Mouse (Mus musculus) spleen, embryonic (tissue): ENCODE measurements around the gene Sox8.

ENCODE experiments used
- CTCF ChIA-PET: fragments of 350-600 bp; sonication (Branson Sonifier 250); formaldehyde crosslinking; loops from one replicate; lab custom pipeline; 2022; lab: Charles Lee

The Sox8 gene

DNA sequence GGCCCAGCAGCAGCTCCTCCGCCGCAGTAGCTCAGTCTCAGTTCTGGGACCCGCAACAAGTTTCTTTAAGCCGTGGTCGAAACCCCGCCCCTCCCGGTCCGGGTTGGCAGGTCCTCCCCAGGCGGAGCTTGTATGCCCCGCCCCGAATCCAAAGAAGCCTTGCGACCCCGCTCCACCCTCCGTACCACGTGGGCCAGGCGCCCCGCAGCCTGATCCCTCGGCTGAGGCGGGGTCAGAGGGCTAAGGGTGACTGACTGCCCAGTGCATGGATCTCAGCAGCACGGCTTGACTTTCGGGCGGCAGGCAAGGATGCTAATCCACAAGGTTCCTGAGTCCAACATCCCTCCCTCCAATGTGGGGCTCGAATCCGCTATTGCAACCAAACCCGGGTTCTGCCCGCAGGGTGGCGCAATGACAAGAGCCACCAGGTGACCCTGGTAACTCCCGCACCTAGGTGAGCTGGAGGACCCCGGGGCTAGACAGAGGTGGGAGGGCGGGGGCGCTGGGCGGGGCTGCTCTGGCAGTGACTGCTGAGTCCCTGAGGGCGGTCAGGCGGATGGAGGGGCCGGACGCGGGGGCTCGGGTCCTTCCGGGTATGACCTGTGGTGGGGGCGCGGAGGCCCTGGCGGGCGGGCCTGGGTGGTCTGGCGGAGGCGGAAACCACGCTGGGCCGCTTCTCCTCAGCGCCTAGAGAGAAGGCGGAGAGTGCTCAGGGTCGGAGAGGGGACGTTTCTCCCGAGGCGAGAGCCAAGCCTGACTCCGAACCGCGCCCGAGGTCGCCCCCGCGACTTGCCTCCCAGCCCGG, at the start of gene Sox8:
Sox8 (minus strand) TSS at position 39 of the 805 bp plus-strand sequence.
- CTCF ChIA-PET, result interaction anchor here (0.7 kb wide), 1 partner anchor 227 kb away, joined by 3 read pairs; no protein-coding TSS in a partner anchor

DNA sequence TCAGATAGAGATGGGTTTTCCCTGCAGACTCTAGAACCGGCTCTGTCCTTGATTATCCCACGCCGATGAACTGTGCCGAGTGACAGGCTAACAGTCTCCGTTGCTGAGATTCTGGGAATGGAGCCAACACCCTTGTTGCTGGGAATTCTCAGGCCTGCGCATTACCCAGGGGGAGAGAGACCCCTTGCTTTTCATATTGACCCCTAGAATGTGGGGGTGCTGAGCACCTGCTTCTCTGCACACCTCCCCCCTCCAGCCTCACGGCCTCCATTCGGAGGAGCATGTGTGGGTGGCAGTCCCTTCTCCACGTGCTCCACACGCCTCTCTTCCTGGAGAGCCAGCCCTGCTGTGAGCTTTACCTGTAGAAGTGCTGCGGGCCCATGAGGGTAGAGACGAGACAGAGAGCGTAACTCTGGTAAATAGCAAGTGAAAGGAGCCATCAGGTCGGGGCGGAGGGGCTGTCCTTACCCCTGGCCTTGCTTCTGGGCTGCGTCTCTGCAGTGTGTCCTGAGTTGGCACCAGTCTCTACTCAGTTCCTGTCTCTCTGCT, 48.1 kb upstream of the Sox8 start:
- CTCF ChIA-PET, result no interaction called here

DNA sequence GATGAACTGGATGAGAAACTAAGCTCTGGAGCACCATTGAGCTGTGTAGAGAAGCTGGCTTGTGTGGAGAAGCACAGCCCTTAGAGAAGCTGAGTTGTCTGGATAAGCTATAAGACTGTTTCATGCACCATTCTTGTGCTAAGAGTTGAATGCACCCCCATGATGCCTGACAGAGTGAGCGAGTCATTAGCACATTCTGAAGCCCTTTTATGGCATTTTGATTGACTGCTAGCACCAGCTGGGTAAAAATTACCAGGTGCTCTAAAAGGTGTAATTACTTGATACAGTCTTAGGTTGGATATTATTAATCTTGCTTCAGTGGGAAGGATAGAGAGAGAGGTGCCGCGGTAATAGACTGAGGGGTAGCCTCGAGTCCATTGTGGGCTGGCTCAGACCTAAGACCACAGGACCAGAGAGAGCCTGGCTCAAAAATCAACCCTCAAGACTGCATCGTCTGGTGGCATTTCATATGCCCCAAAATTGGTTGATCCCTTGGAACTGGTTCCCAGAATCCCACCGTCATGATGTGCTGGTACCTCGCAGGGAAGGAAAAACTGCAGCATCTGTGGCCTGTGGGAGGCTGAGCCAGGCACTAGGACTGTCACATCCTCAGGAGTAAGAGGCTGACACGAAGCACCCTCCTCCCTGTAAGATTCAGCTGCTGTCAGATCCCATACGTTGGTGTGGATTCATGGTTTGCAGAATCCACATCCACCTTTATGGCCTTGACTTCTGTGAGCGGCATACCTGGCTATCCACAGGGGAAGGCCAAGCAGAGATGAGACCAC, 44.4 kb upstream of the Sox8 start:
- CTCF ChIA-PET, result no interaction called here

DNA sequence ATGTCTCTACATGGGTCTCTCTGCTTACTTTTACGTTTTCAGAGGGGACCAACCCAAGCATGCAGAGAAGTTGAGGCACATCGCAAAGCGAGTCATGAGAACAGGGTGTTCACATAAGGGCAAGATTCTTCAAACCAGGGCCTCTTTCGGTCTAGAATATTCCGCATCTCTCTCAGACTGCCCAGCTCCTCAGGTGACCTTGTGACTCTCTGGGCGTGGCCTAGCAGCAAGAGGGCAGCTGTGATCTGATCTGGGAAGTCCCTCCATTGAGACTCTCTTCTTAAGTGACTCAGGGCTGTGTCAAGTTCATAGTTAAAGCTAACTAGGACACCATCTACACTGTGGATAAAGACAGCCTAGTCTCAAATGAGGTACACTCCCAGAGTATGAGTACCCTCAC, 42.8 kb upstream of the Sox8 start:
- CTCF ChIA-PET, result no interaction called here

DNA sequence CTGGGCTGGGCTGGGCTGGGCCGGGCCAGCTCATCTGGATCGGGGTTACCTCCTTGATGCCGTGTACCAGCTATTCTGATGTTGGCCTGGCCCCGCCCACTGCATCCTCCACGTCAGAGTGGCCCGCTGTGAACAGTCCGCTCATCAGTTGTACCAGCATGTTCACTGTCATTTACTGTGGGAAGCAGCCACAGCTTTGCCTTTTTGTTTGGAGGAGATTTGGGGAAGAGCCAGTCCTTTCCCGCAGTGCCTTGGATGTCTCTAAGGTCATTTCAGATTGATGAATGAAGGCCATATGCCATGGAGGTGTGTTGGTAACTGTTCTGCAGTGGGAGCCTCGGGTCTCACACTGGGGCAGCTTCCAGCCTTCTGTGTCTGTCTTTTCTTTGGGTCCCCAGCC, 42.1 kb upstream of the Sox8 start:
- CTCF ChIA-PET, result interaction anchor here (0.5 to 0.6 kb wide), 2 partner anchors 44 to 1576 kb away, joined by 4 to 11 read pairs; no protein-coding TSS in a partner anchor

DNA sequence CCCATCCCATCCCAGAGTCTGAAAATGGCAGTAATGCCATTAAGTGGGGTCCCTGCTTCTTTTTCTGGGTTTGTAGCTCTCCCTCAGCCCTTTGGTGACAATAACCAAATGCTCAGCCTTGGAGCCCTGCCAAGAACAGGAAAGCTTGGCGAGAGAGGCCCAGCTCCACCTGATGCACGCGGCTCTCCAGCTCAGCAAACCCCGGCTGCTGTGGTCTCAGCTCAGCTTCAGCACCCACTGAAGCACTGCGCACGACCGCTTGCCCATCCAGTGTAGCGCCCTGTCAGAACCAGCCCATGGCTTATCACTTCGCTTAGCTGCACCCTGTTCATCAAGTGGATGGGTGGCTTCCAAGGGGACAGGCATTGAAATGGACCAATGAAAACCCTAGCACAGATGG, 39.7 kb upstream of the Sox8 start:
- CTCF ChIA-PET, result no interaction called here

DNA sequence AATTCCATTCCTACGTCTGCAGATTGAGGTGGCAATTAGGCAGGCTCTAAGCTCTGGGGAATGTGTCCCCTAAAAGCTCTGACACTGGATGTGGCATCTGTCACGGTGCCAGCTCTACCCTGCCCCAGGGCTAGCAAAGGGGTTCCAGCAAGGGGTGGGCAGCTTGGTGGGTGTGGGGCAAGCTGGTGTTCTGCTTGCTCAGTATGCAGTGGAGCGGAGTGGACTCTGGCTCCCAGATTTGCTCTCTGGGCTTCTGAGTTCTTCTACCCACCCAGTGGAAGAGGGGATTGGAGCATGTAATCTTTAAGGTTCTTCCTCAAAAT, 39.0 kb upstream of the Sox8 start:
- CTCF ChIA-PET, result no interaction called here

DNA sequence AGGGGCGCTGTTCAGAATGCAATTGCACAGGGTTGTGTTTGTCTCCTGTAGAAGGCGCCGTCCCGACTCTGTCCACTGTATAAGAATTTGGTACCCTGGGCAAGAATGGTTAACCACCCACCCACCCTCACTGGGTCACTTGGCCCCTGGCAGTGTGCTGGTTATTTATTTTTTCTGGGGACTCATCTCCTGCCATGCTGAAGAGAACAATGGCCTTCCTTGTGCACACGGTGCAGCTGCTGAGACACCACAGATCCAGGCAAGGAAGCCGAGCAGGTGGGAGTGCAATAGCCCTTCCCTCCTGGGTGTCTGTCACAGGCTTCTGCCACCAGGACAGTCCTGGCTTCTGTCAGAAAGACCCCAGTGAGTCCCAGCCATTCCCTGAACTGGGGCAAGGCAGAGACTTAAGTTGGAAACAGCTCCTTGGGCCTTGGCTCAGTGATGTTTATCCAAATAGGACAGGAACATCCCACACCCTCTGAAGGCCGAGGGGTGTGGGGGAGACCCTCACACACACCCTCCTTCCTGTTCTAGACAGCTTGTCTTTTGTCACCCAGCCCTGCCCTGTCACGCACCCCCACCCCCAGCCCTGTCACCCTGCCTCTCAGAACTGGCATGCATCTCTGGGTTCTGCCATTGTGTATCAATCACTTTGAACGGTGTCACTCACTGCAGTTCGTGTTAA, 38.5 kb upstream of the Sox8 start:
- CTCF ChIA-PET, result no interaction called here

DNA sequence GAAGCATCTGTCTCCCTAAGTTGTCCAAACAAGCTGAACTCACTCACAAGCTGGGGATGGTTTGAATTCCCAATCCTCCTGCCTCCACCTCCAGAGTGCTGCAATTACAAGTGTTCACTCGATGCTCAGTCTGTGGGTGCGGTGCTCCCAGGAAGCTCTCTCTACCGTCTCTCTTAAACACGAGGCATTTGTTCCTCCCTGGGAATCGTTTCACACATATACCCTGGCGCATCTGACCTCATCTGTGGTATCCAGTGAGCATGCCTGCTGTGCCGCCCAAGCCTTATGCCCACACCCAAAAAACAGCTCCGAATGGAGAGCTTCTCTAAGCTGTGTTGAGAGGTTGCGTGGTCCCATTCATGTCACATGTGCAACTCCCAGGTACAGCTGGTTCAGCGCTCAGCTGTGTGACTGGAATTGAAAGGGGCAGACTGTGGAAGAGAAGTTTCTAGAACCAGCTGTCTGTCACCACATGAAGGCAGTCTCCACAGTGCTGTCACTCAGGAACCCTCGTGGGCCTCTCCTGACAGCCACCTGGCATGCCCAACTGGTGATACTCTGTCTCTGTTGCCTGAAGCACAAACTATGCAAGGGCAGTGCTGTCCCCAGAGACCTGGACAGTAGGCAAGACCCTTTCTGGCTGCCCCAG, 37.8 kb upstream of the Sox8 start:
- CTCF ChIA-PET, result no interaction called here

DNA sequence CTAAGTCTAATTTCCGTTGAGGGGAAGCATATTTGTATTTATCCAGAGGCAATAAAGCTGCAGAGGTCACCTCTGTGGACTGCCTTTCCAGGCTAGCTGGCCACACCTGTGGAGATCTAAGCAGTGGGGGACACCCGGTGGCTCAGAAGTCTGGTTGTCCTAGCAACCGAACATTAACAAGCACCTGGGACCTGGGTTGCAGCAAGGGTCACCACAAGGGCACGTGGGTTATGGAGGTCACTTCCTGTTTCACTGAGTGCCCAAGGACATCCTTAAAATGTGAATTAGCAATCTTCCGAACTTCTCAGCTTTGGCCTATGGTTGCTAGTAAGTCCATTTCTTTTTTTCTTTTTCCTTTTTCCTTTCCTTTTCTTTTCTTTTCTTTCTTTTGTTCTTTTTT, 33.7 kb upstream of the Sox8 start:
- CTCF ChIA-PET, result no interaction called here

DNA sequence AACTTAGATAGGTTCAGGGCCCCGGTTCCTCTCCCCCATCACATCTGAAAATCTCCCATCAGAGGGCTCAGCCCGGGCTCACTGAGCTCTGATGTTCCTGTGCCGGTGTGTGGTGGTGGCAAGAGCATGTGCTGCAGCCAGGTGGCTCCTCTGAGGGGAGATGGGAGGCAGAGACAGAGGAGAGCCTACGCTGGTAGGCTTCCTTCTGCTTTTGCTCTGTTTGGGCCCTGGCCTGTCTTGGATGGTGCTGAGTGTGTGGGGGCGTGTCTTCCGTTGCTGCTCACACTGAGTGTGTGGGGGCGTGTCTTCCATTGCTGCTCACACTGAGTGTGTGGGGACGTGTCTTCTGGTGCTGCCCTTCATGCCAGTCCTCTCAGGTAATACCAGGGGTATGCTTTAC, 31.9 kb upstream of the Sox8 start:
- CTCF ChIA-PET, result no interaction called here

DNA sequence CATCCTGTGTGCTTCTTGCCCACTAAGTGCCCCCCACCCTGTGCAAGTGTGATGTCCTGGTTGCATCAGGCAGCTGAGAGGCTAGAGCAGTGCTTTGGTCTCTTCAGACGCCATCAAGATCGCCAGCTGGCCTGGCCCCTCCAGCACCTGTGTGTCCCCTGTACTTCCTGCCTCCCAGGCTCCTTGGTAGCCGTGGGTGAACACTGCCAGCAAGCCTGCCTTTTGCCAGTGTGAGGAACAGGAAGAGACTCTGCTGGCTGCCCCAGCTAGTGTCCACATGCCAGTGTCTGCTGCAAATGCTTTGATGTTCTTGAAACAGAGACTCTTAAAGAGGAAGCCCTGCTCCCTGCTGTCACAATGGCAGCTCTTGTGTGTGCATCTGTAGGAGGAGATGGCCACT, 27.1 kb upstream of the Sox8 start:
- CTCF ChIA-PET, result no interaction called here

DNA sequence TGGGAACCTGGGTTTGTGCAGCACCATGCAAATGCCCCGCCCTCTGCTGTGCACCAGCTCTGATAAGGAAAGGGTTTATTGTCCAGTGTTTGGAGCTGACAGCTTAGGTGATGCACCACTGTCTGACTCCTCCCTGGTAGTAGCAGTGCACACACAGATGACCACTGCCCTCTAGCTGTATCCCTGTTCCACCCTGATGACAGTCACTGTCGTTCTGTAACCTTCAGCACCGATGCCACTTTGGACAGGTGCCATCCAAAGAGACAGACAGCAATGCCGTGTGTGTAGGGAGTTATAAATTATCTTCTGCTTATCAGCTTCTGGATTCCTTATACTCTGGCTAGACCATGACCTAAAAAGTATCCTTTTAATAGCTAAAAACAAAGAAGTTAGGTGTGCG, 25.0 kb upstream of the Sox8 start:
- CTCF ChIA-PET, result no interaction called here

DNA sequence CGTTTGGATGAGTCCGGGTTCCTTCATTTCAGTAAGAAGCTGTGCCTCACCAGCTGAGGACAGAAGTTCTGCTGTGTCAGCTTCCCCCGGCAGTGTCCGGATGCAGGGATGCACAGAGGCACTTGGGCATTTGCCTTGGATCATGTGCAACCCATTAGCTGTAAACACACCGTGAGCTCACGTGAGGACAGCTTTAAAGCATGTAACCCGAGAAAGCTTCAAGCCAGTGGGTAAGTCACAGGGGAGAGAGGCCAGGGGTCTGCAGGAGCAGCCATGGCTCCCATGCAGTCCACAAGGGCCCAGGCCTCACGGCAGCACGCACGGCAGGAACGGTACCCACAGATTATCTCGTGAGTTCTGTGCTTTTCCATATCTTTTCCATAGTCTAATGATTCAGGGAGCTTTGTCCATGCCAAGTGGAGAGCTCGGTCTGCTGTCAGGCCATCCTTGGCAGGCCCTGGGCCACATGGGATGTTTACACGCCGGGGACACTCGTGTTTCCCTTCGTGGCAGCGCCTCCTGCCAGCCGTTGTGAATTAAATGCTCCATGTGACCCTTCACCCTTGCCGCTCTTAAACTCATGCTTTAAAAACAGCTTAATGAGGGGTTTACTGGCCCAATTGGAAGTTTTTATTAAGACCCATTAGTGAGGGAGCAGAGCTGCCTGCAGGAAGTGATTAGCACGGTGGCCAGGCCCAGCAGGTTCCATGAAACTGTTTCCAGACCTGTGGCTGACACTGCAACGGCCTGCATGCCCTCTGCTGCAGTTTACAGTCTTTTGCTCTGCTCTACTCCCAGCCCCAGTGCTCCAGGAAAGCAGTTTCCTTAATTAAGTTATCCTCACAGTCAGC, 23.1 kb upstream of the Sox8 start:
- CTCF ChIA-PET, result no interaction called here

DNA sequence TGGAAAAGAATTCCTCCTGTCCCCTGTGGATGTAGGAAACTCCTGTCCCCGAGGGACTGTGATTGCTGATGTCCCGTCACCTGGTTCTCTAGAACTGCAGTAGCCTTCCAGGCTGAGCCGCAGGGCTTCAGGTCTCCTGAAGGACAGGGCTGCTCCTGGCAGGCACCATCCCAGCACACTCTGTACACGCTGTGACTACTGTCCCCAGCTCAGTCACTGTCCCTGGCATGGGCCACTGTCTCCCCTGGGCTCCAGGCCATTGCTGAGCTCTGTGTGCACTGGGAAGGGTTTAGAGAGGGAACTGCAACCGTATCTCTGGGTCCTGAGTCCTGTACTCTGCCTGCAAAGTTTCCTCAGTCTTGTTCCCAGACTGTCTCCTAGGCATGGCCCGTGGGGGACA, 21.9 kb upstream of the Sox8 start:
- CTCF ChIA-PET, result no interaction called here

DNA sequence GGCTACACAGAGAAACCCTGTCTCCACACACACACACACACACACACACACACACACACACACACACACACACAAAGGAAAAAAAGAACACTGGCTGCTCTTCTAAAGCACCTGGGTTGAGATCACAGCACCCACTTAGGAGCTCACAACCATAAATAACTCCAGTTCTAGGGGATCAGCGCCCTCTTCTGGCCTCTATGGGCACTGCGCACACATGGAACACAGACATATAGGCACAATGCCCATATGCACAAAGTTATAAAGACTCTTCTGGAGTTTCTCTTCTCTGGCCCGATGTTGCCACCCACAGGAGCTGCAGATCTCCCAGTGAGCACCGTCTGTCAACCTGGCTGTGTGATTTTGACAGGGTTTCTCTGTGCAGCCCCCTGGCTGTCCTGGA, 20.5 kb upstream of the Sox8 start:
- CTCF ChIA-PET, result interaction anchor here (0.6 to 0.7 kb wide), 2 partner anchors 22 to 24 kb away, joined by 3 read pairs; no protein-coding TSS in a partner anchor

DNA sequence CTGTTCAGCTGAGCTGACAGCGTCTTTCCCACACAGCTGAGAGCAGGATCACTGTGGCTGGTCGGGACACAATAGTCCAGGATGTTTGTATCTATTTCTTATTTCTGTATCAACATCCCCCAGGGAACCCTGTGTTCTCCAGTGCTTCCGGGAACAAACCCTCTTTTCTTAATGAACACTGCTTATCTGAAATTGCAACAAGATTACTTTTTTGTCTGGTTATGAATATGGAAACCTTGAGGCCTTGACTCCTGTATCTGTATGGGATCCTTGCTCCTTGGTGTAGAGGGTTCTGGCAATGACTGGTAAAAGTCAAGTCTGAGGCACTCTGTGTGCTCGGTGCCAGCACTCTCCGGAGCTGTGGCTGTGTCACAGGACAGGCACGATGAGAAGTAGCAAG, 19.6 kb upstream of the Sox8 start:
- CTCF ChIA-PET, result no interaction called here

DNA sequence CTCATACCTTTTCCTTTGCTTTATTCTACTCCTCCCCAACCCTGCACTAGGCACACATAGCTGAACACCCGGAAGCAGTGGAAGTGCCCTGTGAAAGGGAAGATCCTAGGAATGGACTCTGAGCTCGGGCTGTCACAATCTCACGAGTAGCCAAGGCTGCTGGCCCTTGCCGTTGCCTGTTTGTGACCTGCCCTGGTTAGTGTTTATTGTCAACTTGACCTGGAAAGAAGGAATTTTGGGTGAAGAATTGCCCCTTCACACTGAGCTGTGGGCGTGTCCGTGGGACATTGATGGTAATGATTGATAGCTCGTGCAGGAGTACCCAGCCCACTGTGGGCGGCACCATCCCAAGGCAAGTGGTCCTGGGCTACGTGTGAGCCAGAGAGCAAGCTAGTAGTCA, 14.2 kb upstream of the Sox8 start:
- CTCF ChIA-PET, result no interaction called here

DNA sequence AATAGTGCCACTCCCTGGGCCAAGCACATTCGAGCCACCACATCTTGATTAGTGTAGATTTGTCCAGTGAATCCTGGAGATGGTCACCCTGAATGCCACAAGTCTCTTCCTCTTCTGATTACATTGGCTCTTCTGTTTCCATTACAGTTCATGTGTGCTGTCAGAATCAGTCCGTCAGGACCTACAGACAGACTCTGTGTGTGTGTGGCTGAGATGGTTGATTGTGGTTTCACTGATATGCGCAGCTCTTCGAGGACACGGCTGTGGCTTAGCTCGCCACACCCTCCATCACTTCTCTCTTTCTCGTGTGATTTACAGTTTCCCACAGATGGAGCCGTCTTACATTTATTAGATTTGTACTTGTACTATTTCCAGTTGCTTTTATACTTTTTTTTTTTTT, 13.4 kb upstream of the Sox8 start:
- CTCF ChIA-PET, result no interaction called here

DNA sequence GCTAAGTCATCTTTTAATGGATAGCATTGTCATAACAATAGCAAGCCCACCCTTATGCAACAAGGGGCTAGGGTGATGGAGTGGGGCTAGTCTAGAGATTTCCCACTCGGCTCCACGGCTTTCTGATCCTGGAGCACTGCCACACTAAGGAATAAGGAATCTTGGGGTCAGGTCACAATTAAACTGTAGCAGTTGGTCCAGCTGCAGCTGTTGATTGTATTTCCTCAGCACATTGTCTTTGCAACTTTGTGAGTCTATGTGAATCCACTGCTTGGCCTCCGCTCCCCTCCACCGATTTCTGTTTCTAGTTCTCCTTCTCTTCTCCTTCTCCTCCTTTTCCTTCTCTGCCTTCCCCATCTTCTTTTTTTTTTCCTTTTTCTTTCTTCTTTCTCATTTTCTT, 12.6 kb upstream of the Sox8 start:
- CTCF ChIA-PET, result no interaction called here

DNA sequence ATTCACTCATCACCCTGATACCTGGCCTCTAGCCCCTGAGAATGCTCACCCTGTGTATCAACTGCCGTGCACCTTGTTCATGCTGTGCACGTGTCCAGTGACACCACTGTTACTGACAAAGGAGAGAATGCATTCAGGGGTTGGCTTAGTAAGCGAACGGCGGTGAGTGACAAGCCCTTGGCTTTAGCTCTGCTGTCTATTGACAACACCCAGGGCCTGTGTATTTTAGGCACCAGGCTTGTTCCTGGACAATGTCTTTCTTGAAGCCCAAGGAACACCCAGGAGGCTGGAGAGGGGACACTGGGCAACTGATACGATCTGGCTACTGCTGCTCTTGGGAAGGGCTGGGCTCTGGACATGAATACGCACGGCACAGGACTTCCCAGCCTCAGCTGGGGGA, 11.6 kb upstream of the Sox8 start:
- CTCF ChIA-PET, result no interaction called here
